Mouse (Mus musculus): ENCODE data around the gene C1qbp. TPM values are rescaled to one million over a fixed set of nuclear protein-coding genes. Genes with fewer than 3 reads are reported as not detected.

The C1qbp gene
- polyA plus RNA-seq, 1 experiment from 2014 or later: 189 TPM

DNA sequence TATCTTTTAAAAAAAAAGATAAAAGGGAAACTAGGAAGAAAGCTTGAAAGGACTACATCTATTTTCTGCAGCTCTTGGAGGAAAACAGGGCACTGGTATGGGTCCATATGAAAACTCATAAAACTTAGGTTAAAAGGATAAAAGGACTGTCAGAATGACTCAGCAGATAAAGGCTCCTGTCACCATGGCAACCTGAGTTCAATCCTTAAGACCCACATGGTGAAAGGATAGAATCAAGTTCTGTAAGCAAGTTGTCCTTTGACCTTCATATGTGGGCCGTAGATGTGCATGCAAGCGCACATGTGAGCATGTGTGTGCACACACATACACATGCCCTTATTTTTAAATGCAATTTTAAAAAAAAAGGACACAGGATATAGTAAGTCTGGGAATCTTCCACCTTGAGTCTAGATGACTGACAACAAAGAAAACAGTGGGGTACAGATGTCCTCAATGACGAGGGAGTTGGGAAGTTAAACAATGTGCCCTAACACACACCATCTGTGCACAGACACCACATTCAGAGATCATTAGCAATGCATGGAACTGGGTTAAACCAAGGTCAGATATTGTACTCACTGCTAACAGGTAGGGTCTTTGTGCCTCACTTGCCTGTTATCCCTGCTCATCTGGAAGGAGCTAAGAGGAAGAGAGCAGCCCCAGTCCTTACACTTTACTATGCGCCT, 18.5 kb downstream of the C1qbp start:
- 75% methylated on average over 4 of the region's 4 CpGs for WGBS
- ATAC-seq: no peak
- peaks cover 33% of the 10 kb centered on the region for H3K36me3 ChIP-seq (ENCODE audit: control insufficient read depth, insufficient read depth)
- no peaks in the 10 kb centered on the region for H3K27me3 ChIP-seq (replicated peaks; ENCODE audit: control insufficient read depth, insufficient read depth, low read length)
- H3K9ac ChIP-seq (replicated peaks; ENCODE audit: low read depth, low read length): no peak overlapping the region
- H3K27ac ChIP-seq (ENCODE audit: low read length): no peak overlapping the region
- H3K4me1 ChIP-seq (replicated peaks; ENCODE audit: control insufficient read depth, insufficient read depth, low read length): peaks cover 13% of the 10 kb centered on the region
- no peaks in the 10 kb centered on the region for H3K9me3 ChIP-seq (ENCODE audit: control insufficient read depth, low read length)
- H3K4me2 ChIP-seq (ENCODE audit: low read length): no peak overlapping the region
- H3K4me3 ChIP-seq (replicated peaks; ENCODE audit: low read length): no peak overlapping the region

DNA sequence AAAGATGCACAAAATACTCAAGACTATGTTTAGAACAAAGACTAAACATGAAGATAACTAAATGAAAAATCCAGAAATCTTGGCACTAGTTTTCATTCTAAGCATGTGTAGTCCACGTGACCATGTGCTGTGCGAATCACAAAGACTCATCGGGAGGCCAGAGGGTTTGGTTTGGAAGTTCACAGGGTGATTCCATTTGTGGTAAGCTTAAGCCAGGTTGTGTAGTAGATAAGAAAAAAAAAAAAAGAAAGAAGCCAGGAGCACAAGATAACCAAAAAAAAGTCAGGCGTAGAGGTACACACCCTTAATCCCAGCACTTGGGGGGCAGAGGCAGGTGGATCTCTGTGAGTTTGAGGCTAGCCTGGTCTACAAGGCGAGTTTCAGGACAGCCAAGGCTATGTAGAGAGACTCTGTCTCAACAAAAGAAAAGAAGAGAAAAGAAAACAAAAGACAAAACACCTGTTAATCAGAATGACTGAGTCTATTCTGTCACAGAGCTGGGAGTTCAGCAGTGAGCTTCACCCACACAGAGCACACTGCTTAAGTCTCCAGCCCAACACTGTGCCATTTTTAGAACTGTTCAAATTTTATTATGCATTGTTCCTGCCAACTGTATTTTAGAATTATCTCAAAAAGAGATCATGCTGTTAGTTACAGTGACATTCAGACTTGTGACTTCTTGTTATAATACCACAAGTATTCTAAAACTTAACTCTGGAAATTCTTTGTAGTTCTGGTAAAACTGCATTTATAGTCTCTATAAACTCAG, 21.9 kb downstream of the C1qbp start:
- Histone ChIP-seq H3K9me3 (ENCODE audit: control insufficient read depth, low read length) (no peaks in the 10 kb centered on the region), H3K4me2 (ENCODE audit: low read length) (no peak overlapping the region), H3K36me3 (ENCODE audit: control insufficient read depth, insufficient read depth) (peaks cover 56% of the 10 kb centered on the region), H3K4me3 (replicated peaks; ENCODE audit: low read length) (no peak overlapping the region), H3K9ac (replicated peaks; ENCODE audit: low read depth, low read length) (no peak overlapping the region), H3K27ac (ENCODE audit: low read length) (no peak overlapping the region), H3K4me1 (replicated peaks; ENCODE audit: control insufficient read depth, insufficient read depth, low read length) (no peaks in the 10 kb centered on the region), H3K27me3 (replicated peaks; ENCODE audit: control insufficient read depth, insufficient read depth, low read length) (no peaks in the 10 kb centered on the region)
- no peak for ATAC-seq
- WGBS: 95% methylated on average over 5 of the region's 5 CpGs

DNA sequence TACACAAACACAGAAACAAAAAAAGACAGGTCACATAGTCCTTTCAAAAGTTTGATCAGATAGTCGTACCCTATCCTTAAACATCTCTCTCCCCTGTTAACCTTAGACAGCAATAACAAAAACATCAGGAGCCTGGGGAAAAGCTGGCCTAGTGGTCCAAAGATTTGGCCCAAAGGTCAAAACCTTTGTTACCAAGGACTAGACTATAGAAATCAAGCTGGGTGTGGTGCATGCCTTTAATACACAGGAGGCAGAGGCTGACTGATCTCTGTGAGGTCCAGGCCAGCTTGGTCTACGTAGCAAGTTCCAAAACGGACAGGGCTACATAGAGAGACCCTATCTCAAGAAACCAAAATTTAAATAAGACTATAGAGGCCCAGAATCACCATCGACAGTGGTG, 28.1 kb downstream of the C1qbp start:
- H3K36me3 ChIP-seq (ENCODE audit: control insufficient read depth, insufficient read depth): peaks cover 59% of the 10 kb centered on the region
- no peak for ATAC-seq
- no peak overlapping the region for H3K4me3 ChIP-seq (replicated peaks; ENCODE audit: low read length)
- 89% methylated on average over 4 of the region's 4 CpGs for WGBS
- H3K4me1 ChIP-seq (replicated peaks; ENCODE audit: control insufficient read depth, insufficient read depth, low read length): no peaks in the 10 kb centered on the region
- H3K4me2 ChIP-seq (ENCODE audit: low read length): no peak overlapping the region
- no peak overlapping the region for H3K27ac ChIP-seq (ENCODE audit: low read length)
- no peaks in the 10 kb centered on the region for H3K27me3 ChIP-seq (replicated peaks; ENCODE audit: control insufficient read depth, insufficient read depth, low read length)
- no peak overlapping the region for H3K9ac ChIP-seq (replicated peaks; ENCODE audit: low read depth, low read length)
- no peaks in the 10 kb centered on the region for H3K9me3 ChIP-seq (ENCODE audit: control insufficient read depth, low read length)

DNA sequence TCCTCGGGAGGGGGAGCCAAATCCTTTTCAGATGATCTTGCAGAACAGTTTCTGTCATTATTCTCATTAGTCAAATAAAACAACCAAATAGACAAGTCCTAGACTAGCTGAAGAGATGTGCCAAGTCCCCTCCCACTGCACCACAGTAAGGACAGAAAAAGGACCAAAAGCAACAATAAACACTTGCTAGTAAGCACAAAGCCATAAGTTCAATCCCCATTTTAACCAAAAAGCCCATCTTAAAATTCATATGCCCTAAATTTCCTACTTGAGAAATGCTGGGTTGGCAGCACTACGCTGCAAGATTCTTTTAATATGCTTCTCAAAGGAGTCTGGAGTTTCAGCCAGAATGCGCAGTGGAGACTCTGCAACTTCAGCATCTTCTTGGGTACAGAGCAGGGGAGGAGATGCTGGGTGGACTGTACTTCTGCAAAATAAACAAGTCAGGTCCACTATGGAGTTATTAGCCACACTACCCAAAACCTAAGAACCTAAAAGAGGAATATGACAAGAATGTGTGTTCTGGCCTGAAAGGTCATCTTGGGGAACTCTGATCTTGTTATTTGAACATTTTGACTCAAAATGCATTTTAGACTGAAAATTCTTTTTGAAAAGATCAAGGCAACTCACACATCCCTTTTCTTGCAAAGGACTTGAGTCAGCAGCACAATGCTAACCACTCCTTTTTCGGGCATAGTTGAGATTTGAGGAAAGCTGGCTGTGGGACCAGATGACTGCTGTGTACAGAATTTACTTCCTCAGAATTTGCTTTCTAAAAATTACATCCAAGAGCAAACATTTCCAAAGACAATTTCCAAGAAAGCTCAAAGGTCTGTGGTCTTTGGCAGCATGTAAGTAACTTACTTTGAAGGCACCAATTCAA, 37.6 kb downstream of the C1qbp start:
- no peaks in the 10 kb centered on the region for H3K9me3 ChIP-seq (ENCODE audit: control insufficient read depth, low read length)
- H3K4me3 ChIP-seq (replicated peaks; ENCODE audit: low read length): no peak overlapping the region
- H3K36me3 ChIP-seq (ENCODE audit: control insufficient read depth, insufficient read depth): peaks cover 60% of the 10 kb centered on the region
- H3K27me3 ChIP-seq (replicated peaks; ENCODE audit: control insufficient read depth, insufficient read depth, low read length): no peaks in the 10 kb centered on the region
- 92% methylated on average over 4 of the region's 4 CpGs for WGBS
- H3K9ac ChIP-seq (replicated peaks; ENCODE audit: low read depth, low read length): no peak overlapping the region
- no peaks in the 10 kb centered on the region for H3K4me1 ChIP-seq (replicated peaks; ENCODE audit: control insufficient read depth, insufficient read depth, low read length)
- no peak overlapping the region for H3K4me2 ChIP-seq (ENCODE audit: low read length)
- ATAC-seq: no peak
- no peak overlapping the region for H3K27ac ChIP-seq (ENCODE audit: low read length)

DNA sequence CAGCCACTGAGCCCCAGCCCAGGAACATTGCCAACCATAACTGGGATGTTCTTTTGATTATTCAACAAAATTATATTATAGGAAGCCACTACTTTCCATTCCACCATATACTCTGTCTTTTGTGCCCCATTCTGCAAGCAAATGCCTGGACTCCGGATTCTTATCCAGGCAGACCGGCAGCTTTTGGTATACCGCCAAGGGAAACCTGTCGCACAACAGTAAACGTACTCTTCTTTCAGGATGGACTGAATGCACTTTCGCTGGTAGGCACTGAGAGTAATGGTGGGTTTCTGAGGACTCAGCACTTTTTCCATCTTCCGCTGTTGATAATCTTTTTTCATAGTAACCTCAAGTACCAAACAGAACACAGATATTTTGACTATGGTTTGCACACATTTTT, 39.2 kb downstream of the C1qbp start:
- no peak overlapping the region for H3K9ac ChIP-seq (replicated peaks; ENCODE audit: low read depth, low read length)
- no peaks in the 10 kb centered on the region for H3K4me1 ChIP-seq (replicated peaks; ENCODE audit: control insufficient read depth, insufficient read depth, low read length)
- no peak overlapping the region for H3K4me2 ChIP-seq (ENCODE audit: low read length)
- H3K27ac ChIP-seq (ENCODE audit: low read length): no peak overlapping the region
- no peak overlapping the region for H3K4me3 ChIP-seq (replicated peaks; ENCODE audit: low read length)
- no peak for ATAC-seq
- no peaks in the 10 kb centered on the region for H3K27me3 ChIP-seq (replicated peaks; ENCODE audit: control insufficient read depth, insufficient read depth, low read length)
- WGBS: 84% methylated on average over 7 of the region's 7 CpGs
- peaks cover 59% of the 10 kb centered on the region for H3K36me3 ChIP-seq (ENCODE audit: control insufficient read depth, insufficient read depth)
- H3K9me3 ChIP-seq (ENCODE audit: control insufficient read depth, low read length): no peaks in the 10 kb centered on the region

DNA sequence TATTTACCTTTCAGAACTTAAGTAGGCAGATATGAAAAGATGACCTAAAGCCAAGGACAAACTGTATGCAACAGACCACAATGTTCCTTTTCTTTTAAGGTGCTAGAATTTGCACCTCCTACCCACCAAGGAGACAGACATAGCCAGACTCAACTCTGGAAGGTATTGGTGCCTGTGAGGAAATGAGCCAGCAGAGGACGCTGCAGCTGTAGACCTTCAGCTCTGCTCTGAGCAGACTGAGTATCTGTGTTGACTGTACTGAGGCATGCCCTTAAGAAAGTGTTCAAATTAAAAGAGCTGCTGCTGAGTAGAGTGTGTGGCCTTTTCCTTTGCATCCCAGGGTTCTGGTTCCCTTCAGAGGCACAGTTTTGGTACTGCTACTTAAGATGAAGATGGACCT, 40.2 kb downstream of the C1qbp start:
- Histone ChIP-seq H3K36me3 (ENCODE audit: control insufficient read depth, insufficient read depth) (peaks cover 53% of the 10 kb centered on the region), H3K9me3 (ENCODE audit: control insufficient read depth, low read length) (no peaks in the 10 kb centered on the region), H3K27me3 (replicated peaks; ENCODE audit: control insufficient read depth, insufficient read depth, low read length) (no peaks in the 10 kb centered on the region), H3K27ac (ENCODE audit: low read length) (no peak overlapping the region), H3K9ac (replicated peaks; ENCODE audit: low read depth, low read length) (no peak overlapping the region), H3K4me2 (ENCODE audit: low read length) (no peak overlapping the region), H3K4me1 (replicated peaks; ENCODE audit: control insufficient read depth, insufficient read depth, low read length) (no peaks in the 10 kb centered on the region), H3K4me3 (replicated peaks; ENCODE audit: low read length) (no peak overlapping the region)
- 84% methylated on average over 1 of the region's 1 CpGs for whole genome bisulfite sequencing
- no peak for ATAC-seq

DNA sequence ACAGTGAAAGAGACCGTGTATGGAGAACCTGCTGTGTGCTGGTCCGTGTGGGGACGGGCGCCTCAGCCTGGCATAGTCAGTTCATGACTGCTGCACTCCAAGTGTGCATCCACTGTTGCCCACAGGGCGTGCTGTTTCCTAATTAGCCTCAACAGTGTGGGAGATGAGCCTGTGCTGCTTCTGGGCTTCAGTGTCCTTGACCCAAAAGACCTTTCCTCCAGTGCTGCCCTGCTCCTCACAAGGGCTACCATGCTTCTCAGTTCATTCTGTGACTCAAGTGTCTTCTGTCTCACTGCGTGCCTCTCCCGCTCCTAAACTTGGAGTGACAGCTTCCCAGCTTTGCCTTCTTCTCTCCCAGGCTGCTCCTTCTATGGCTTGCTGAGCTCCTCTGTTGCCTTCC, 47.5 kb downstream of the C1qbp start:
- H3K4me2 ChIP-seq (ENCODE audit: low read length): no peak overlapping the region
- no peaks in the 10 kb centered on the region for H3K4me1 ChIP-seq (replicated peaks; ENCODE audit: control insufficient read depth, insufficient read depth, low read length)
- H3K4me3 ChIP-seq (replicated peaks; ENCODE audit: low read length): no peak overlapping the region
- no peaks in the 10 kb centered on the region for H3K9me3 ChIP-seq (ENCODE audit: control insufficient read depth, low read length)
- no peak overlapping the region for H3K27ac ChIP-seq (ENCODE audit: low read length)
- no peaks in the 10 kb centered on the region for H3K27me3 ChIP-seq (replicated peaks; ENCODE audit: control insufficient read depth, insufficient read depth, low read length)
- H3K9ac ChIP-seq (replicated peaks; ENCODE audit: low read depth, low read length): no peak overlapping the region
- H3K36me3 ChIP-seq (ENCODE audit: control insufficient read depth, insufficient read depth): peaks cover 33% of the 10 kb centered on the region
- ATAC-seq: no peak
- WGBS: 88% methylated on average over 7 of the region's 7 CpGs

DNA sequence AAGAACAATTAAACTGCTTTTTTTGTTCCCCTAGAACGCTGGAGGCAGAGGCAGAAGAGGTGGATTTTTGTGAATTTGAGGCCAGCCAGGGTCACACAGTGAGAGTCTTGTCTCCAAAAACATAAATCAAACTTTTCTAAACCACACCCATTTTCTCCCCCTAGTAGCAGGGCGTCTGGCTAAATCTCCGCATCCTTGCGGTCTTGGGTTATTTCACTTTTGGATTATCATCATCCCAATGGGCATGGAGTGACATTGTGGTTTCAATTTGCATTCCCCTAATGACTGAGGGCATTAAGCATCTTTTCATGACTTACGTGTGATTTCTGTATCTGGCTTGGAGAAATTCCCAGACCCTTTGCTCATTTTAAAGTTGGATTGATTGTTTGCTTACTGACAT, 51.4 kb downstream of the C1qbp start:
- no peak for ATAC-seq
- WGBS: 79% methylated on average over 5 of the region's 5 CpGs
- H3K4me3 ChIP-seq (replicated peaks; ENCODE audit: low read length): no peak overlapping the region
- H3K9ac ChIP-seq (replicated peaks; ENCODE audit: low read depth, low read length): no peak overlapping the region
- peaks cover 28% of the 10 kb centered on the region for H3K36me3 ChIP-seq (ENCODE audit: control insufficient read depth, insufficient read depth)
- no peaks in the 10 kb centered on the region for H3K27me3 ChIP-seq (replicated peaks; ENCODE audit: control insufficient read depth, insufficient read depth, low read length)
- H3K27ac ChIP-seq (ENCODE audit: low read length): no peak overlapping the region
- H3K4me2 ChIP-seq (ENCODE audit: low read length): no peak overlapping the region
- no peaks in the 10 kb centered on the region for H3K9me3 ChIP-seq (ENCODE audit: control insufficient read depth, low read length)
- H3K4me1 ChIP-seq (replicated peaks; ENCODE audit: control insufficient read depth, insufficient read depth, low read length): no peaks in the 10 kb centered on the region
